Mouse (Mus musculus) forebrain, embryonic 11.5 days (tissue): ENCODE results near the gene Msmb. TPM values are rescaled to one million over a fixed set of nuclear protein-coding genes. Genes with fewer than 3 reads are reported as not detected.

Experiments
- ATAC-seq: fragments of 200-750 bp; cut with Nextera tagmentation; replicated peaks from 2 replicates; pipeline ENCODE4 v1.8.0; 2017; ENCODE audit warnings: moderate TSS enrichment; ENCODE audit not compliant: low FRiP score
- DNase-seq: peaks from one replicate; pipeline ENCODE4 v3.0.0-alpha.2; 2017; ENCODE audit warnings: low spot score
- H3K27ac ChIP-seq: fragments of 300-500 bp; sonication (generic); 2 replicates; pipeline ENCODE4 v1.5.1; 2014; ENCODE audit warnings: low read depth, low read length
- H3K27me3 ChIP-seq: fragments of 300-500 bp; sonication (generic); 2 replicates; pipeline ENCODE4 v1.6.1; 2014; ENCODE audit warnings: mild to moderate bottlenecking, low read length, mixed read lengths; ENCODE audit not compliant: control insufficient read depth, insufficient read depth
- H3K36me3 ChIP-seq: fragments of 300-500 bp; sonication (generic); 2 replicates; pipeline ENCODE4 v1.6.1; 2014; ENCODE audit warnings: mild to moderate bottlenecking, low read length, moderate library complexity, mixed read lengths; ENCODE audit not compliant: control insufficient read depth, insufficient read depth
- H3K4me1 ChIP-seq: fragments of 300-500 bp; sonication (generic); replicated peaks from 2 replicates; pipeline ENCODE4 v1.6.1; 2014; ENCODE audit warnings: low read length, mixed read lengths; ENCODE audit not compliant: control insufficient read depth, insufficient read depth
- H3K4me2 ChIP-seq: fragments of 300-500 bp; sonication (generic); 2 replicates; pipeline ENCODE4 v1.6.1; 2014; ENCODE audit warnings: low read depth, mild to moderate bottlenecking, low read length, moderate library complexity, mixed read lengths; ENCODE audit not compliant: severe bottlenecking
- H3K4me3 ChIP-seq: fragments of 300-500 bp; sonication (generic); 2 replicates; pipeline ENCODE4 v1.5.1; 2014; ENCODE audit warnings: low read depth, low read length
- H3K9ac ChIP-seq: fragments of 300-500 bp; sonication (generic); 2 replicates; pipeline ENCODE4 v1.6.1; 2014; ENCODE audit warnings: low read length
- H3K9me3 ChIP-seq: fragments of 300-500 bp; sonication (generic); 2 replicates; pipeline ENCODE4 v1.6.1; 2016; ENCODE audit warnings: low read length, mixed read lengths; ENCODE audit not compliant: control insufficient read depth
- WGBS: fragments of 180-500 bp; shearing (Covaris S2); extraction: QIAGEN DNeasy Blood & Tissue Kit; methylation state at CpG from one replicate; pipeline ENCODE4 v1.1.7; 2014; 5-methylcytosine and 5-hydroxymethylcytosine counted together
- polyA plus RNA-seq: library from polyadenylated mRNA; unstranded; fragments of >200 nt; fragmentation: Nextera tagmentation; extraction: Ambion mirVana; gene quantifications from 2 replicates; pipeline ENCODE4 v1.2.1, GENCODE M21; 2014

The Msmb gene
- polyA plus RNA-seq, 1 experiment from 2014 or later = not detected

DNA sequence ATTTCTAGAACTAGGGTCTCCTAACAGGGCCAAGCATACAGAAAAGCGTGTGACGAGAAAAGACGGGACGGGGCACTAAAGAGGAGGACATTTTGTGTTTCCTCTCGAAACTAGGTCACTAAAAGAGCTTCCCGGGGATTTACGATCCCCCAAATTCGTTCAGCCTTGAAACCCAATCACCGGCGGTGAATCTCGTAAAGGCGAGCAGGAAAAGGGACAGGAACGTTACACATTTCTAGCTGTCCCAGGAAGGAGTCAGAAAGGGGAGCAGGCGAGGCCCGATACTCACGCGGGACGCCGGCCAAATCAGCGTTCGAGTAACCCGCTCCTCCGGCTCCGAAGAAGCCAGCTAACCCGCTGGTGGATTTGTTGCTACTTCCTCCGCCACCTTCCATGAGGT, 59.5 kb downstream of the Msmb start:
- Histone ChIP-seq H3K9ac (peak overlapping the region; percentile 94), H3K36me3 (peaks cover 3% of the 10 kb centered on the region; the same call in 1 of the 2 replicates), H3K27me3 (no peaks in the 10 kb centered on the region), H3K27ac (no peak overlapping the region), H3K9me3 (no peaks in the 10 kb centered on the region), H3K4me1 (peaks cover 8% of the 10 kb centered on the region; the same call in 1 of the 2 replicates), H3K4me2 (peak overlapping the region; percentile 60), H3K4me3 (peak overlapping the region; percentile 97)
- peak; percentile 27; the same call in 1 of the 2 replicates for ATAC-seq
- WGBS = 0% methylated on average over 25 of the region's 26 CpGs
- peak; percentile 56 for DNase-seq

- peak within 1 kb of the TSS; percentile 97 for H3K4me3 ChIP-seq
- WGBS = under 1% methylated on average over 74 of the region's 77 CpGs
- DNase-seq (peak; percentile 91), ATAC-seq (peak; percentile 94)
- peaks cover 2% of the 10 kb centered on the region; the same call in 1 of the 2 replicates for H3K36me3 ChIP-seq
- H3K4me1 ChIP-seq = peaks cover 8% of the 10 kb centered on the region; the same call in 1 of the 2 replicates
- 0 out of 2 replicates have a peak within 1 kb of the TSS, but pooled peaks have one; percentile 31 for H3K27ac ChIP-seq
- peak within 1 kb of the TSS; percentile 94 for H3K9ac ChIP-seq
- peak within 1 kb of the TSS; percentile 72 for H3K4me2 ChIP-seq
- H3K27me3 ChIP-seq = no peaks in the 10 kb centered on the region
- no peaks in the 10 kb centered on the region for H3K9me3 ChIP-seq
Measured at GRCm38 (mm10) chr14:32201791-32202451, 60.1 kb downstream of the Msmb start, which contains the start of the genes Timm23 and Parg. Gene Timm23, minus strand, starts transcription at chr14:32201898. Gene Parg, plus strand, starts transcription at chr14:32201949.

Other genes with a start within 250 kb of the Msmb start
- gene Galnt15, start 113.0 kb upstream of the Msmb start, polyA plus RNA-seq = 0.05 TPM in 2 replicates
- 20.2 and 20.7 TPM in 2 replicates for gene Oxnad1, start 56.6 kb upstream of the Msmb start, polyA plus RNA-seq
- gene Dph3, start 56.3 kb upstream of the Msmb start, polyA plus RNA-seq = 97.7 and 99.9 TPM in 2 replicates
- 102 and 105 TPM in 2 replicates for gene Ncoa4, start 17.8 kb downstream of the Msmb start, polyA plus RNA-seq
- gene Timm23, start 59.9 kb downstream of the Msmb start, polyA plus RNA-seq = 274 TPM in 2 replicates
- 61.2 and 63.6 TPM in 2 replicates for gene Parg, start 59.9 kb downstream of the Msmb start, polyA plus RNA-seq
- gene Ogdhl, start 180.0 kb downstream of the Msmb start, polyA plus RNA-seq = 18.3 and 18.8 TPM in 2 replicates
- gene 1700024G13Rik, start 246.4 kb downstream of the Msmb start, polyA plus RNA-seq = not detected in 2 replicates